Comparison of ENCODE assay signal across 18 mouse cellular contexts in genomic region chr4:47601301-47602070, GRCm38 (mm10).
DNase-seq lines count a peak whose midpoint lies in the region; ATAC-seq and TF ChIP-seq lines count a peak whose summit lies in the region.
"Had no signal": no experiment of that assay in that cellular context is flagged by ENCODE, and none has a peak within 500 bp of the region (broad histone marks: within the 10 kb centered on the region; RNA-seq: fewer than 3 reads in every experiment).

No protein-coding gene starts in this region.

- no peak for ATAC-seq in cerebellum, adult (ENCODE audit: insufficient number of reproducible peaks, low FRiP score, low TSS enrichment)
- ATAC-seq: forebrain, embryonic 16.5 days; intestine, embryonic 15.5 days had no signal

- no peak for TF ChIP-seq CTCF in gastrocnemius, adult 2 months (IDR thresholded peaks at IDR 0.05)

- no peak overlapping the region for H3K4me3 ChIP-seq in gastrocnemius, adult 2 months
- H3K4me3 ChIP-seq: embryonic facial prominence, embryonic 12.5 days; forebrain, embryonic 12.5 days; heart, adult 2 months; heart, embryonic 15.5 days; hindbrain, embryonic 10.5 days; intestine, embryonic 15.5 days had no signal

- peak overlapping the region; percentile 100 for H3K27ac ChIP-seq in gastrocnemius, adult 2 months
- H3K27ac ChIP-seq: embryonic facial prominence, embryonic 12.5 days; forebrain, embryonic 12.5 days; heart, adult 2 months; heart, embryonic 15.5 days; hindbrain, embryonic 10.5 days; hindbrain, embryonic 14.5 days; intestine, embryonic 15.5 days had no signal

- intact Hi-C loops in gastrocnemius, adult 2 months (cut with DNase I) = no loop called here
- intact Hi-C loops in heart, postnatal 10 days (cut with DNase I) = no loop called here

- DNase-seq in cerebellum, adult 9-10 months = peak; percentile 22
- peak; percentile 44 for DNase-seq in 3T3-L1 (ENCODE audit: low read depth, low spot score)
- peak; percentile 82 for DNase-seq in gastrocnemius, adult 2 months
- DNase-seq in gastrocnemius, postnatal 25 days = peak; percentile 51
- DNase-seq in adrenal gland, postnatal 36 days = no peak
- no peak for DNase-seq in heart, postnatal 10 days
- DNase-seq: adrenal gland, postnatal 10 days; embryo, embryonic 11 days; heart, adult 2 months; kidney, adult 18-20 months had no signal

Comparison
In these comparisons a context has a peak if more than half of its experiments do, and no peak if none do; other contexts are left out.
1. DNase-seq: peak in cerebellum, adult 9-10 months (single experiment), 3T3-L1 (single experiment), gastrocnemius, adult 2 months (single experiment) and gastrocnemius, postnatal 25 days (single experiment); none in adrenal gland, postnatal 36 days (0 of 2) and heart, postnatal 10 days (0 of 2).